Mouse (Mus musculus): Measurements from ENCODE around the gene Gpr143.

DNA sequence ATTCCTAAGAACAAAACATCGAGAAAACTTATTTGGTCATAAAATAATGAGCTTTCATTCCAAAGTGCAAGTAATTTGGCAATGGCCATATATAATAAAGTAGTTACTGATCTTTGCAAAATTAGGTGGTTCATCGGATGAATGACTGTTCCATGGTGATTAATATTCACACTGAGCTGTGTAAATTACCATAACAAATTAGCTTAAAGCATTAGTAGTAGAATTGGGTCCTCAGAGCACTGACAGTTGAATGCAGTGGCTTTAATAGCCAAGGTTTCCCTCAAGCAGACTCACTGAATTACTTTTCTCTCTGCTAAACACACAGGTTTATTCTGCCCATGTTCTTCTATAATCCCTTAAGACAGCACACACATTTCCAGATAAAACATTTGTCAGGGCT lies 35.8 kb upstream of the Gpr143 start:
- TF ChIP-seq CTCF (IDR thresholded peaks at IDR 0.05; ENCODE audit: borderline replicate concordance, insufficient read depth, low read length) (no peak), POLR2A (IDR thresholded peaks at IDR 0.05; ENCODE audit: low read depth, low read length) (no peak)

Data from embryonic fibroblast, embryonic 13.5 days (primary cell).